Mouse (Mus musculus): ENCODE data around the gene Psmd7. TPM values are rescaled to one million over a fixed set of nuclear protein-coding genes. Genes with fewer than 3 reads are reported as not detected.

Gene Psmd7
- total and polyA plus RNA-seq, 3 experiments, result 186 to 403 (median 205) TPM

DNA sequence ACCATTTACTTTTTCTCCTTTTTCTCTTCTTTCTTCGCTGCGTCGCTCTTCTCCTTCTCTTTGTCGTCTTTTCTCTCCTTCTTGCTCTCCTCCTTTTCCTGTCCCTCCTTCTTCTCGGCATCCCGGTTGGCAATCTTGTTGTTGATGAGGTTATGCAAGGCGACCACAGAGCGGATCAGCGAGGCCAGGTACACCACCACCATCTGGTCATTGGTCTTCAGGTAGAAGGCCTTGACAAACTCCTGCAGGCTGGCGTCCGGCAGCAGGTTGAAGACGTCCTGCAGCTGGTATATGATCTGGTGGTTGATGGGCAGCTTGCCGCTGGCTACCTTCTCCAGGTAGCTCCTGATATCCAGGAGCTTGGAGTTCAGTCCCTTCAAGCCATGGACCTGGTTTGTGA is 7.4 kb downstream of the Psmd7 start:
- peaks cover 8 to 15% of the 10 kb centered on the region in 2 experiments; a peak in 3 of 4 replicates for H3K4me1 ChIP-seq (ENCODE audit: control insufficient read depth in 1 of 2, insufficient read depth in 2 of 2, low read length in 2 of 2)

DNA sequence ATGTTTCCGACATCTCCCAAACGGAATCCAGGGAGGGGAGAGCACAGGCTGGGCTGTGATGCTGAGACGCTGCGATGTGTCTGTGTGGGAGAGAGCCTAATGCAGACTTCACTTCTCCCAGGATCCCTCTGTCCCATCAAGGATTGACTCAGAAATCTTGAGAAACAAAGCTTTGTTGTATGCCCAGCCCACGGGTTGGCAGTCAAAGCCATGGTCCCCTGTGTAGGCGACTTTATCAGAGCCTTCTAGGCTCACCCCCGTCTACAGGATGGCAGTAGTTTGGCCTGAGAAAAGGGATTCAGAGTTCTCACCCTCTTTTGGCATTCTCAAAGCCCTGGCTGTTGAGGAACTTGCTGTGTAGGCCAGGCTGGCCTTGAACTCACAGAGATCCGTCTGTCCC is 9.7 kb downstream of the Psmd7 start:
- peak; percentile 40 for DNase-seq (ENCODE audit: low read depth, low spot score)
- no peak for TF ChIP-seq JUND (IDR thresholded peaks at IDR 0.05; ENCODE audit: low read depth, low read length)
- TF ChIP-seq EP300 (IDR thresholded peaks at IDR 0.05; ENCODE audit: low read depth in 1 of 2, low read length in 2 of 2), result no peak
- TF ChIP-seq MAFK (IDR thresholded peaks at IDR 0.05; ENCODE audit: borderline replicate concordance, low read depth, low read length), result no peak
- TF ChIP-seq ZMIZ1 (IDR thresholded peaks at IDR 0.05; ENCODE audit: low read depth, low read length), result no peak
- TF ChIP-seq MAX (IDR thresholded peaks at IDR 0.05; ENCODE audit: low read length), result no peak
- Histone ChIP-seq H3K4me1 (ENCODE audit: control insufficient read depth in 1 of 2, insufficient read depth in 2 of 2, low read length in 2 of 2) (peaks cover 8 to 19% of the 10 kb centered on the region in 2 experiments; a peak in 3 of 4 replicates), H3K4me3 (ENCODE audit: control insufficient read depth in 1 of 2, insufficient read depth in 1 of 2, low read depth in 2 of 2, low read length in 2 of 2) (no peak overlapping the region), H3K27ac (ENCODE audit: control insufficient read depth, low read depth, low read length) (peak overlapping the region; percentile 74), H3K79me2 (ENCODE audit: control insufficient read depth, insufficient read depth, low read length, poor library complexity) (peaks cover 4% of the 10 kb centered on the region; the same call in 1 of the 2 replicates), H3K9me3 (replicated peaks; ENCODE audit: insufficient read depth, low read length) (no peaks in the 10 kb centered on the region), H3K36me3 (ENCODE audit: control insufficient read depth in 1 of 2, insufficient read depth in 2 of 2, low read length in 2 of 2) (peaks cover 14 to 18% of the 10 kb centered on the region in 2 experiments), H3K9ac (ENCODE audit: control insufficient read depth, low read depth, low read length, poor library complexity, severe bottlenecking) (no peak overlapping the region), H3K27me3 (ENCODE audit: control insufficient read depth in 1 of 2, insufficient read depth in 2 of 2, low read length in 2 of 2) (no peaks in the 10 kb centered on the region)

More for the DNA sequence above, 7.4 kb downstream of the Psmd7 start:
- Histone ChIP-seq H3K79me2 (ENCODE audit: control insufficient read depth, insufficient read depth, low read length, poor library complexity) (peaks cover 14% of the 10 kb centered on the region), H3K9ac (ENCODE audit: control insufficient read depth, low read depth, low read length, poor library complexity, severe bottlenecking) (no peak overlapping the region), H3K27me3 (ENCODE audit: control insufficient read depth in 1 of 2, insufficient read depth in 2 of 2, low read length in 2 of 2) (no peaks in the 10 kb centered on the region), H3K4me3 (ENCODE audit: control insufficient read depth in 1 of 2, insufficient read depth in 1 of 2, low read depth in 2 of 2, low read length in 2 of 2) (no peak overlapping the region), H3K36me3 (ENCODE audit: control insufficient read depth in 1 of 2, insufficient read depth in 2 of 2, low read length in 2 of 2) (peaks cover 17 to 31% of the 10 kb centered on the region in 2 experiments), H3K9me3 (replicated peaks; ENCODE audit: insufficient read depth, low read length) (no peaks in the 10 kb centered on the region), H3K27ac (ENCODE audit: control insufficient read depth, low read depth, low read length) (no peak overlapping the region)
- no peak for DNase-seq (ENCODE audit: low read depth, low spot score)
- TF ChIP-seq ZKSCAN1 (IDR thresholded peaks at IDR 0.05; ENCODE audit: low read depth, low read length) (no peak), GABPA (IDR thresholded peaks at IDR 0.05; ENCODE audit: low read depth, low read length) (no peak), SMC3 (IDR thresholded peaks at IDR 0.05; ENCODE audit: low read depth, low read length) (no peak), GATA1 (IDR thresholded peaks at IDR 0.05; ENCODE audit: low read depth, low read length) (no peak), MAFK (IDR thresholded peaks at IDR 0.05; ENCODE audit: borderline replicate concordance, low read depth, low read length) (no peak), HCFC1 (IDR thresholded peaks at IDR 0.05; ENCODE audit: low read depth, low read length) (no peak), BHLHE40 (IDR thresholded peaks at IDR 0.05; ENCODE audit: borderline replicate concordance, low read depth, low read length) (no peak), ZNF384 (IDR thresholded peaks at IDR 0.05; ENCODE audit: low read depth, low read length) (no peak), MAX (IDR thresholded peaks at IDR 0.05; ENCODE audit: low read length) (no peak), KAT2A (conservative IDR thresholded peaks at IDR 0.05; ENCODE audit: low read depth, low read length) (no peak), EP300 (IDR thresholded peaks at IDR 0.05; ENCODE audit: low read depth in 1 of 2, low read length in 2 of 2) (no peak), CHD1 (IDR thresholded peaks at IDR 0.05; ENCODE audit: low read depth, low read length) (no peak), RAD21 (IDR thresholded peaks at IDR 0.05; ENCODE audit: low read depth, low read length) (no peak), TCF12 (IDR thresholded peaks at IDR 0.05; ENCODE audit: low read depth, low read length) (no peak), ETS1 (IDR thresholded peaks at IDR 0.05; ENCODE audit: low read depth, low read length) (no peak), ELF1 (IDR thresholded peaks at IDR 0.05; ENCODE audit: low read depth, low read length) (no peak), MAZ (IDR thresholded peaks at IDR 0.05; ENCODE audit: low read depth, low read length) (no peak)
